Mouse (Mus musculus): Measurements from ENCODE around the gene Gm28710.

Gm28710 gene

DNA sequence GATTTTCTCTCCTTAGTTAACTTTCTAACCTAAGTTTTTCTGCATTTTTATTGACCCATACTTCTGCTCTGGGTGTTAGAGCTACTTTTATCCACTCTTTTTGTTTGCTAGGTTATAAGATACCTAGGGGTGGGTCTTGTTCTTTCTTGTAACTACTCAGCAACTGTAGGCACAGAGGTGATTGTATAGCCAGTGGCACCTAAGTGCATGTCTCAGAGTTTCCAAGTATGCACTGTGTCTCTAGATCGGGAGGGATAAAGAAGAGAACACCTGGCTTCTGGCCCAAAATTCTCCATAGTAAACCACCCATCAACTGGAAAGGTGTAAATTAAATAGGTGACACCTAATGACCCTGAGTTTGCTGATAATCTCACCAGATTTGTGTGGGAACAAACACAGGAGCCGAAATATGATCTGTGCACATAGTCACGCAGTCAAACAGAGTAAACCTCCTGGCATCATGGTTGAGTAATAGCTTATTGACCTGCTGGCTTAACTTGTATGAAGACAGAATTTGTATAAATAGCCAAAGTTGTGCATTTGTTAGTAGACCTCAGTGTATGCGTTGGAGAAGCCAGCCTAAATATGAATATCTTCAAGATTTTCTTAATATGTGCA is at the start of gene Gm28710:
TSS of gene Gm28710 (plus strand) at position 568 of the 618 bp plus-strand sequence.
- in situ Hi-C loops (cut with MboI, MseI): no loop called here

DNA sequence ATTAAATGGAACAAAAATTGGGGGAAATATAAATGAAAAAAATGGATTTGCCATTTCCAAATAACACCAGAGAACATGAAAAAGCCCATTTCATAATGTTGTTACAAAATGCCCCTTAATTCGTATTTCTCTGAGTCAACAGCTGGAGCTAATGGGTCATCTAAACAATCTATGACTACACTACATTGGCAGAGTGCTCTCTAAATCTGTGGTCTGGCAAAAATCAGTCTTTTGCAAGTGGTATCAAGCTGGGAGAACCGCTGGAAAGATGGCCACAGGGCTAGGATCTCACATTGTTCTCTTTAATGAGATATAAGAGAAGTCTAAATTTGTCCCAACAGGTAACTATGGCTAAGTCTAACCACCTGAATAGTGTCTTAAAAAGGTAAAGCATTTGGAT is 14.4 kb upstream of the Gm28710 start:
- in situ Hi-C loops (cut with MboI, MseI): no loop called here

DNA sequence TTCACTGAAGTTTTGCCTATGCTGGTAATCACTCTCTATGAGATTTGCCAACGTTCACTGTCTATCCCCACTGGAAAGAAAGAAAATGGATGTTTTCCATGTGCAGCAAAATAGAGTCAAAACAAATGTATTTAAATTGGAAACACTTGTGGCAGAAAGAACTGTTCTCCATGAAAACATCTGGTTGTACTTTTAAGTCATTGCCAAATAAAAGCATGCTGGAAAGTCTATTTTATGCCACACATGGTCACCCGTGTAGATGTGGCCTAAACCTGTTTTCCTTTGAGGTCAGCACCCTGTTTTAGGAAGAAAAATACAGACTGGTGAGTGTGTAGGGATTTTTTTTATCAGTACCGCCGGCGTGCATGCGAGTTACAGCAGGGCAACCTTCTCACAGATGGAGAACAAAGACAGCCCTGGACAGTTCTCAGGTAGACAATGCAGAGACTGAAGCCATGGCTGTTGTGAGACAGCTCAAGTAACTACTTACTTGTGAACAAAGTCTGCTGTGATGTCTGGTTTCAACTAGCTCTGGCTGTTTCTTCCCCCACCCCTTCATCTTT is 12.9 kb upstream of the Gm28710 start:
- in situ Hi-C loops (cut with MboI, MseI): no loop called here

DNA sequence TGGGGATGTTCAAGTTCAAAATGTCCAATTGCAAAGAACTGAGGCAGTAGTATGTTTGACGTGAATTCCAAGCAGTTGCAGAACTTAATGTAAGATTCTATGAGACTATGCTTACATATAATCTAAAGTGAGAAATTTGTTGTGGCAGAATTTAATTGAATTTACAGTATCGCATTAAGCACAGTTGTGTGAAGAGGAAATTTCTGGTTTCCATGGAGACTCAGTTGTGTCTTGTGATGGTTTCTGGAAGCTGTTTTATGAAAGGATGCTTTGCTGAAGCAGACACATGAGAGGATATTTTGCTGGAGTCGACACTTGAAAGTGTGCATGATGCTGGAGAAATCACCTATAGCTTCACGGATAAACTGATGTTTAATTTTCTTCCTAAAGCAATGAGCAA is 6.0 kb upstream of the Gm28710 start:
- in situ Hi-C loops (cut with MboI, MseI): no loop called here

DNA sequence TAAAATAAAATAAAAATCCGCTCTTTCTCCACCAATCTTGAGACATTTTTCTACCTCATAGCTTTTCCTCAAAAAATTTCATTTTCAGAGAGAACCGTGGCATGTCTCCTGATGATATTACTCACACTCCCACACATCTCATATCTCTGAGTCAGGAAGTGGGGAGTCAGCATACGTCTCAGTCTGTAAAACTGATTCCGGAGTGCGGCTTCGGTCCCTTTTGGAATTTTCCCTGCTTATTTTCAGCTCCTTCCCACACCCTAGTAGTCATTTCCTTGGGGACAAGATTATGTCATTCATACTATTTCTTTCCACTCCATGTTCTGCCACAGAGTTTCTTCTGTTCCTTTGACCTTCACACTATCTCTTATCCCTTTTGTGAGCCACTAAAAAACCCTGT is 3.4 kb downstream of the Gm28710 start:
- in situ Hi-C loops (cut with MboI, MseI): no loop called here

DNA sequence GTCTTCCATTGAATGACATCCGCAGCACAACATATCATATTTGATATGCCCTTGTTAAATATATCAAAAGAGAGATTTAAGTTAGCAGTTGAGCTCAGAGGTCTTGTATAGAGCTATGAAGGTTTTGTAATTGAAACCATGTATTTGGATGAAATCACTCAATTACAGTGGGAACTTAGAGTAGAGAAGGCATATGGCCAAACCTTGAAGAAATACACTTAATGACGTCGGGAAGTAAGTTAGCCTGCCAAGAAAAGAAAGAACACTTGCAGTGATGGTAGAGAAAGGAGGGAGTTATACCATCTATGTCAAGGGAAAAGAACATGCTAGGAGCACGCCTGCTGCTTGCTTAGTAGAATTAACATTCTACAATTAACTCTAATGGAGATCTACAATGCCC is 11.1 kb downstream of the Gm28710 start:
- in situ Hi-C loops (cut with MboI, MseI): no loop called here

DNA sequence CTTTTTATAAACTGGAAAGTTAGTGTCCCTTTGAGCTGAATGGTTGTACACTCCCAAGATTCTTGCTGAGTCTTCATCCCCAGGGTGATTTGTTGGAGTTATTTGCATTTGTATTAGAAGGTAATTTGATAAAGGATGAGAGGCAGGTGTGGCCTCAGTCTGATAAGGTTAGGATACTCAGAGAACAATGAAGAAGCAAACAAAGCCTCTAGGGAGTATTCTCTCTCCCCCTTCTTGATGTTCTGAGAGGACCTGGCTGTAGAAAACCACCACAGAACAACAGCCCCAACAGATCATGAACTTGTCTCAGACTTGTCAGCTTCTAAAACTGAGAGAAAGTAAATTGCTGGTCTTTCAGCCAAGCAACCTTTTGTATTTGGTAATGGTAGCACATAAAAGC is 47.4 kb downstream of the Gm28710 start:
- in situ Hi-C loops (cut with MboI, MseI): no loop called here

DNA sequence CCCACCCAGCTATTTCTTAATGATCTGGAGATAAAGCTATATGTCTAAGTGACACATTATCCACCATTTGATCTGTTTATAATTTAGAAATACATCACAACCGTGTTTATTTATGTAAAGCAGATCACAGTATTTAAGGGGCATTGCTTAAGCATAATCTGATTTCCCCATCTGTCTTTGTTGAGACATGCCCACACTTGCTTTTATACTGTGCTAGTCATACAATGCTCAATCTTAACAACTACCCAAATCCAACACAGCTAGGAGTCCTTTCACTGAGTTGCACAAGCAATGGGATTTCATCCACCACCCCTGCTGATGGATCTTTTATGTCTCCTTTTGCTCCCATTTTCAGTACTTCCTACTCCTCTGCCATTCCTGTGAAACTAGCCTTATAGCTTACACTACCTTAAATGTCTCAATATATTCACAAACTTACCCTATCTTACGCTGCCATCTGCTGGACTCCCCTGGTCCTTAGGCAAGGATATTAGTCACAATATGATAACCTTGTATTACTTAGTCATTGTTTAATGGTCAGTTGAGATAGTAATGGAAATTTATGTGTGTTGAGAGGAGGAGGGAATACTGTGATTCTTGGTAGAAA is 77.8 kb downstream of the Gm28710 start:
- in situ Hi-C loops (cut with MboI, MseI): loop anchor here (10.0 to 25.0 kb wide), 2 partner anchors 557 to 1145 kb away; no protein-coding TSS in a partner anchor

DNA sequence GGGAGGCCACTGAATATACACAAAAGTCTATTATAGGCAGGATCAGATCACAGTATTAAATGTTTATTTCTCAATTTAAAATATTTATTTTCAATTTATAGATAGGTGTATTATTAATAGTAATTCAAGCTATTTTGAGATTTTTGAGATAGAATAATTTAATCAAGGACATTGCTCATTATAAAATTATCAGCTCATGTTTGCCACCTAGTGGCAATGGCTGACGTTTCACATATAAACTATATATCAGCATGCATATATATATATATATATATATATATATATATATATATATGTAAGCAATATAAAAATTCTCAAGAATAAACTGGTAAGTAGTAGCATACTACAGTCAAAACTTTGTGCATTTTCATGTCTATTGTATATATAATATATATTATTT is 102.6 kb downstream of the Gm28710 start:
- in situ Hi-C loops (cut with MboI, MseI): no loop called here

DNA sequence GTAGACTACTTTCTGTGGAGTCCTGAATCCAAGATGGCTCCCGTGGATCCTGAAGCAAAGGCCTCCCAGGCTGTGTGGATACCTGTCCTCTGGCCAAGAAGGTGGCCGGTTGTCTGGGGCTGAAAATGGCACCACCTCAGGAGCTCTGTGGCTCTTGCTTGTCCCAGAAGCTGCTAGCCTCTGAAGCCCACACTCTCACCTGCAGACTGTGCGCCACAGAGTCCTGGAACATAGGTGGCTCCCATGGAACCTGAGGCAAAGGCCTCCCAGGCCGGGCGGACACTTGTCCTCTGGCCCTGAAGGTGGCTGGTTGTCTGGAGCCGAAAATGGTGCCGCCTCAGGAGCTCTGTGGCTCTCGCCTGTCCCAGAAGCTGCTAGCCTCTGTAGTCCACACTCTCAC is 128.2 kb downstream of the Gm28710 start:
- in situ Hi-C loops (cut with MboI, MseI): no loop called here

DNA sequence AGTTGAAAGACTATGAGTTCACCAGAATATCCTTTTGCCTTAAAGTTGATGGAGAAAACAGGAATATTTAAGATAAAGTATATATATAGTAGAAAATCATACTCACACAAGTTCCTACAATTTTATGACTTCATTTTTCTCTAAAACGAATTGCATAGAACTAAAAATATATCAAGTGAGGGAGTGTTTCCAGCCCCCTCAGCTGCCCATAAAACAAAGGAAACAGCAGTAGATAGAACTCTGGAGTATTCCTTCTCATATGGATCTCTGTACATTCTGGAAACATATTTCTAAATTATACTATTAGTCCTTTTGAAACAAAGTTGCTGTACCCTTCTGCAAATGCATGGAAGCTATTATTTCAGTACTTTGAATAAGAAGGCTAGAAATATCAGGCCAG is 130.9 kb downstream of the Gm28710 start:
- in situ Hi-C loops (cut with MboI, MseI): no loop called here

Measured in T-helper 2 cell (primary cell).